Mouse (Mus musculus) ES-E14 (cell line): ENCODE data around the gene Hmgn1. TPM values are rescaled to one million over a fixed set of nuclear protein-coding genes. Genes with fewer than 3 reads are reported as not detected.

ENCODE experiments used
- DNase-seq: peaks from one replicate; pipeline ENCODE4 v3.0.0-alpha.2; 2013; ENCODE audit warnings: low read depth, low spot score
- H3K27ac ChIP-seq: 2 replicates; pipeline ENCODE4 v1.5.1; 2012; ENCODE audit warnings: low read depth, mild to moderate bottlenecking, low read length, moderate library complexity, mixed read lengths; ENCODE audit not compliant: poor library complexity, insufficient read depth, severe bottlenecking
- H3K36me3 ChIP-seq: 2 replicates; pipeline ENCODE4 v1.6.1; 2012; ENCODE audit warnings: mild to moderate bottlenecking, low read length, moderate library complexity, mixed read lengths; ENCODE audit not compliant: control insufficient read depth, poor library complexity, insufficient read depth, severe bottlenecking
- H3K4me1 ChIP-seq, 2 experiments: fragments of 150-350 bp in 1 of 2; sonication (generic) in 1 of 2; 2 replicates each; pipeline ENCODE4 v1.6.1; 2012; ENCODE audit warnings: low read length in 2 of 2, mild to moderate bottlenecking in 1 of 2, mixed read lengths in 1 of 2; ENCODE audit not compliant: control insufficient read depth in 2 of 2, insufficient read depth in 2 of 2, poor library complexity in 1 of 2
- H3K4me3 ChIP-seq, 2 experiments: fragments of 150-350 bp in 1 of 2; sonication (generic) in 1 of 2; 2 replicates each; pipeline ENCODE4 v1.5.1; 2012; ENCODE audit warnings: low read length in 2 of 2, low read depth in 1 of 2, mild to moderate bottlenecking in 1 of 2, mixed read lengths in 1 of 2; ENCODE audit not compliant: insufficient read depth in 1 of 2, poor library complexity in 1 of 2, severe bottlenecking in 1 of 2
- H3K9ac ChIP-seq: 2 replicates; pipeline ENCODE4 v1.6.1; 2012; ENCODE audit warnings: low read depth, mild to moderate bottlenecking, low read length, mixed read lengths; ENCODE audit not compliant: poor library complexity, insufficient read depth, severe bottlenecking
- H3K9me3 ChIP-seq: fragments of 150-350 bp; sonication (generic); 2 replicates; pipeline ENCODE4 v1.6.1; 2012; ENCODE audit warnings: low read depth, mild to moderate bottlenecking, low read length; ENCODE audit not compliant: control insufficient read depth, insufficient read depth
- CHD2 ChIP-seq: IDR thresholded peaks from 2 replicates; pipeline ENCODE4 v1.6.1; 2014; ENCODE audit warnings: mild to moderate bottlenecking, low read depth, low read length, inconsistent platforms
- HCFC1 ChIP-seq: IDR thresholded peaks from 2 replicates; pipeline ENCODE4 v1.6.1; 2012; ENCODE audit warnings: low read length, inconsistent platforms, borderline replicate concordance; ENCODE audit not compliant: insufficient read depth
- MAFK ChIP-seq: IDR thresholded peaks from 2 replicates; pipeline ENCODE4 v1.6.1; 2014; ENCODE audit warnings: mild to moderate bottlenecking, low read depth, low read length, inconsistent platforms; ENCODE audit not compliant: insufficient read depth
- ZC3H11A ChIP-seq: IDR thresholded peaks from 2 replicates; pipeline ENCODE4 v1.6.1; 2012; ENCODE audit warnings: low read depth, mild to moderate bottlenecking, inconsistent platforms, low read length, borderline replicate concordance
- ZNF384 ChIP-seq: IDR thresholded peaks from 2 replicates; pipeline ENCODE4 v1.6.1; 2012; ENCODE audit warnings: low read depth, low read length, inconsistent platforms
- in situ Hi-C, 2 experiments: fragments of 600-800 bp; cut with MboI; formaldehyde crosslinking; loops; one replicate each; pipeline ENCODE4 v1.15.1; 2025; ENCODE audit warnings: low sequenced_read_pairs in 2 of 2, inconsistent platforms in 1 of 2; ENCODE audit not compliant: unreplicated experiment in 2 of 2
- total RNA-seq: library from RNA; depleted of rRNA; stranded (reverse); fragments of 300-350 nt; gene quantifications from 2 replicates; pipeline ENCODE4 v1.2.3, GENCODE M21; 2012

Hmgn1 gene
- total RNA-seq, 1 experiment: 403 TPM

- Histone ChIP-seq H3K4me3 (no peak overlapping the region), H3K36me3 (no peaks in the 10 kb centered on the region), H3K9ac (no peak overlapping the region), H3K4me1 (peaks cover 3 to 10% of the 10 kb centered on the region in 2 experiments; a peak in 2 of 4 replicates), H3K27ac (no peak overlapping the region), H3K9me3 (no peaks in the 10 kb centered on the region)
- TF ChIP-seq ZNF384 (no peak), MAFK (no peak), HCFC1 (no peak), ZC3H11A (no peak), CHD2 (no peak)
- in situ Hi-C loops: no loop called here
- DNase-seq: no peak
Observed at GRCm38 (mm10) chr16:96091515-96092504, 35.7 kb downstream of the Hmgn1 start.

DNA sequence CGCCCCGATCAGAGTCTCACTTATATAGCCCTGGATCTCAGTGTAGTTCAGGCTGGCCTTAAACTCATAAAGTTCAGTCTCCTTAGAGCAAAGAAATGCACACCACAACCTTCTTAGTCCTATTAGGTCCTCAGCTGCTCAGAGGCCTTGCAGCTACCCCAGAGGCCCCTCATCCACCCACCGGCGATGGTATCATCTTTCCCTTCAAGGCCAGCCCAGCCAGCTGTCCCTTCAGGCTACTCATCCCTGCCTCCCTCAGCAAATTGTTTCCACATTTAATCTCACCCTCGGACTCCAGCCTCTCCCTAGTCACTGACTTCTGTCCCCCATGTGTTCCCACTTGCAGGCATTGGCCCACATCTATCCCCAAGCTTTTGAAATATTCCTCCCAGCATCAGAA, 39.4 kb downstream of the Hmgn1 start:
- no peak for DNase-seq
- Histone ChIP-seq H3K4me3 (no peak overlapping the region), H3K27ac (no peak overlapping the region), H3K36me3 (no peaks in the 10 kb centered on the region), H3K4me1 (peaks cover 1 to 14% of the 10 kb centered on the region in 2 experiments; a peak in 3 of 4 replicates), H3K9me3 (no peaks in the 10 kb centered on the region), H3K9ac (no peak overlapping the region)
- TF ChIP-seq ZC3H11A: no peak
- TF ChIP-seq ZNF384: no peak
- no peak for TF ChIP-seq HCFC1
- TF ChIP-seq MAFK: no peak
- no peak for TF ChIP-seq CHD2
- in situ Hi-C loops: no loop called here

GRCm38 (mm10) chr16:96087436-96087835, 40.1 kb downstream of the Hmgn1 start:
- Histone ChIP-seq H3K4me1 (peaks cover 1 to 14% of the 10 kb centered on the region in 2 experiments; a peak in 3 of 4 replicates), H3K9ac (no peak overlapping the region), H3K27ac (no peak overlapping the region), H3K36me3 (no peaks in the 10 kb centered on the region), H3K4me3 (no peak overlapping the region), H3K9me3 (no peaks in the 10 kb centered on the region)
- in situ Hi-C loops: no loop called here
- no peak for DNase-seq
- no peak for TF ChIP-seq ZNF384
- no peak for TF ChIP-seq CHD2
- TF ChIP-seq ZC3H11A: no peak
- TF ChIP-seq MAFK: no peak
- TF ChIP-seq HCFC1: no peak

DNA sequence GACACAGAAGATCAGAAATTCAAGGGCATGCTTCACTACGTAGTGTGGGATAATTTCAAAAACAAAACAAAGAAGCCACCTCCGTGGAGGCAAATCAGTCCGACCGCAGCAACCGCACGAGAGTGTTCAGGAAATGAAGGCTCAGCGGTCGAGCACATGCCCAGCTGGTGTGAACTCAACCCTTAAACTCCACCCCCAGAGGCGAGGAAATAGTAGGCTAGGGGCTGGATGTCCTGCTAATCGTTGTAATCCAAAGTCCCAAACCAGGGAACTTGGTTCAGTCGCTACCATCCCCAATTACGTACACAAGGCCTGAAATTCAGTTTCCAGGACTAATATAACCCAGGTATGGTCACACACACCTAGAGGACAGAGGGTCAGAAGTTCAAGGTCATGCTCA, 40.5 kb downstream of the Hmgn1 start:
- DNase-seq: peak; percentile 45
- in situ Hi-C loops: no loop called here
- Histone ChIP-seq H3K4me3 (no peak overlapping the region), H3K4me1 (peaks cover 1 to 14% of the 10 kb centered on the region in 2 experiments; a peak in 3 of 4 replicates), H3K36me3 (no peaks in the 10 kb centered on the region), H3K9me3 (no peaks in the 10 kb centered on the region), H3K9ac (no peak overlapping the region), H3K27ac (no peak overlapping the region)
- TF ChIP-seq HCFC1: no peak
- no peak for TF ChIP-seq ZC3H11A
- no peak for TF ChIP-seq ZNF384
- no peak for TF ChIP-seq CHD2
- TF ChIP-seq MAFK: no peak
